Mouse (Mus musculus) ES-E14 (cell line): ENCODE data around the gene Tarm1. TPM values are rescaled to one million over a fixed set of nuclear protein-coding genes. Genes with fewer than 3 reads are reported as not detected.

ENCODE experiments used
- DNase-seq: peaks from one replicate; pipeline ENCODE4 v3.0.0-alpha.2; 2013; ENCODE audit warnings: low read depth, low spot score
- H3K27ac ChIP-seq: 2 replicates; pipeline ENCODE4 v1.5.1; 2012; ENCODE audit warnings: low read depth, mild to moderate bottlenecking, low read length, moderate library complexity, mixed read lengths; ENCODE audit not compliant: poor library complexity, insufficient read depth, severe bottlenecking
- H3K36me3 ChIP-seq: 2 replicates; pipeline ENCODE4 v1.6.1; 2012; ENCODE audit warnings: mild to moderate bottlenecking, low read length, moderate library complexity, mixed read lengths; ENCODE audit not compliant: control insufficient read depth, poor library complexity, insufficient read depth, severe bottlenecking
- H3K4me1 ChIP-seq, 2 experiments: fragments of 150-350 bp in 1 of 2; sonication (generic) in 1 of 2; 2 replicates each; pipeline ENCODE4 v1.6.1; 2012; ENCODE audit warnings: low read length in 2 of 2, mild to moderate bottlenecking in 1 of 2, mixed read lengths in 1 of 2; ENCODE audit not compliant: control insufficient read depth in 2 of 2, insufficient read depth in 2 of 2, poor library complexity in 1 of 2
- H3K4me3 ChIP-seq, 2 experiments: fragments of 150-350 bp in 1 of 2; sonication (generic) in 1 of 2; 2 replicates each; pipeline ENCODE4 v1.5.1; 2012; ENCODE audit warnings: low read length in 2 of 2, low read depth in 1 of 2, mild to moderate bottlenecking in 1 of 2, mixed read lengths in 1 of 2; ENCODE audit not compliant: insufficient read depth in 1 of 2, poor library complexity in 1 of 2, severe bottlenecking in 1 of 2
- H3K9ac ChIP-seq: 2 replicates; pipeline ENCODE4 v1.6.1; 2012; ENCODE audit warnings: low read depth, mild to moderate bottlenecking, low read length, mixed read lengths; ENCODE audit not compliant: poor library complexity, insufficient read depth, severe bottlenecking
- H3K9me3 ChIP-seq: fragments of 150-350 bp; sonication (generic); 2 replicates; pipeline ENCODE4 v1.6.1; 2012; ENCODE audit warnings: low read depth, mild to moderate bottlenecking, low read length; ENCODE audit not compliant: control insufficient read depth, insufficient read depth
- CHD2 ChIP-seq: IDR thresholded peaks from 2 replicates; pipeline ENCODE4 v1.6.1; 2014; ENCODE audit warnings: mild to moderate bottlenecking, low read depth, low read length, inconsistent platforms
- HCFC1 ChIP-seq: IDR thresholded peaks from 2 replicates; pipeline ENCODE4 v1.6.1; 2012; ENCODE audit warnings: low read length, inconsistent platforms, borderline replicate concordance; ENCODE audit not compliant: insufficient read depth
- MAFK ChIP-seq: IDR thresholded peaks from 2 replicates; pipeline ENCODE4 v1.6.1; 2014; ENCODE audit warnings: mild to moderate bottlenecking, low read depth, low read length, inconsistent platforms; ENCODE audit not compliant: insufficient read depth
- ZC3H11A ChIP-seq: IDR thresholded peaks from 2 replicates; pipeline ENCODE4 v1.6.1; 2012; ENCODE audit warnings: low read depth, mild to moderate bottlenecking, inconsistent platforms, low read length, borderline replicate concordance
- ZNF384 ChIP-seq: IDR thresholded peaks from 2 replicates; pipeline ENCODE4 v1.6.1; 2012; ENCODE audit warnings: low read depth, low read length, inconsistent platforms
- in situ Hi-C, 2 experiments: fragments of 600-800 bp; cut with MboI; formaldehyde crosslinking; loops; one replicate each; pipeline ENCODE4 v1.15.1; 2025; ENCODE audit warnings: low sequenced_read_pairs in 2 of 2, inconsistent platforms in 1 of 2; ENCODE audit not compliant: unreplicated experiment in 2 of 2
- total RNA-seq: library from RNA; depleted of rRNA; stranded (reverse); fragments of 300-350 nt; gene quantifications from 2 replicates; pipeline ENCODE4 v1.2.3, GENCODE M21; 2012

The Tarm1 gene
- total RNA-seq, 1 experiment: 0.85 TPM

GRCm38 (mm10) chr7:3460261-3460660, 42.2 kb downstream of the Tarm1 start:
- no peak for TF ChIP-seq ZNF384
- no peak for TF ChIP-seq CHD2
- TF ChIP-seq HCFC1: no peak
- no peak for TF ChIP-seq ZC3H11A
- H3K4me1 ChIP-seq: no peaks in the 10 kb centered on the region
- H3K4me3 ChIP-seq: no peak overlapping the region
- no peak overlapping the region for H3K9ac ChIP-seq
- in situ Hi-C loops: no loop called here
- H3K36me3 ChIP-seq: no peaks in the 10 kb centered on the region
- H3K9me3 ChIP-seq: no peaks in the 10 kb centered on the region
- no peak overlapping the region for H3K27ac ChIP-seq
- no peak for DNase-seq

GRCm38 (mm10) chr7:3457841-3458217, 44.6 kb downstream of the Tarm1 start:
- Histone ChIP-seq H3K9ac (no peak overlapping the region), H3K36me3 (no peaks in the 10 kb centered on the region), H3K9me3 (no peaks in the 10 kb centered on the region), H3K4me3 (no peak overlapping the region), H3K4me1 (no peaks in the 10 kb centered on the region), H3K27ac (no peak overlapping the region)
- no peak for TF ChIP-seq CHD2
- DNase-seq: no peak
- in situ Hi-C loops: no loop called here

- TF ChIP-seq MAFK: no peak
- TF ChIP-seq HCFC1: no peak
- no peak for TF ChIP-seq ZC3H11A
- no peak for TF ChIP-seq CHD2
- TF ChIP-seq ZNF384: no peak
- in situ Hi-C loops: no loop called here
- no peaks in the 10 kb centered on the region for H3K9me3 ChIP-seq
- H3K4me3 ChIP-seq: no peak overlapping the region
- DNase-seq: no peak
- H3K9ac ChIP-seq: no peak overlapping the region
- no peaks in the 10 kb centered on the region for H3K36me3 ChIP-seq
- H3K27ac ChIP-seq: no peak overlapping the region
- H3K4me1 ChIP-seq: no peaks in the 10 kb centered on the region
These were observed 45.1 kb downstream of the Tarm1 start for GRCm38 (mm10) chr7:3457111-3457840.

- Histone ChIP-seq H3K27ac (no peak overlapping the region), H3K9ac (no peak overlapping the region), H3K4me3 (no peak overlapping the region), H3K4me1 (peaks cover 0 to 13% of the 10 kb centered on the region in 2 experiments; a peak in 3 of 4 replicates), H3K9me3 (no peaks in the 10 kb centered on the region), H3K36me3 (no peaks in the 10 kb centered on the region)
- in situ Hi-C loops: no loop called here
- no peak for DNase-seq
- TF ChIP-seq MAFK (no peak), CHD2 (no peak), ZNF384 (no peak), HCFC1 (no peak), ZC3H11A (no peak)
These were observed 48.8 kb downstream of the Tarm1 start for GRCm38 (mm10) chr7:3453486-3454183.
